Mouse (Mus musculus): ENCODE measurements around the gene Tbc1d24. TPM values are rescaled to one million over a fixed set of nuclear protein-coding genes. Genes with fewer than 3 reads are reported as not detected.
A peak's percentile ranks its signal among the peaks of the same experiment; 100 is the strongest.

Gene Tbc1d24
- polyA plus RNA-seq, 1 experiment from 2014 or later = 4.3 TPM

DNA sequence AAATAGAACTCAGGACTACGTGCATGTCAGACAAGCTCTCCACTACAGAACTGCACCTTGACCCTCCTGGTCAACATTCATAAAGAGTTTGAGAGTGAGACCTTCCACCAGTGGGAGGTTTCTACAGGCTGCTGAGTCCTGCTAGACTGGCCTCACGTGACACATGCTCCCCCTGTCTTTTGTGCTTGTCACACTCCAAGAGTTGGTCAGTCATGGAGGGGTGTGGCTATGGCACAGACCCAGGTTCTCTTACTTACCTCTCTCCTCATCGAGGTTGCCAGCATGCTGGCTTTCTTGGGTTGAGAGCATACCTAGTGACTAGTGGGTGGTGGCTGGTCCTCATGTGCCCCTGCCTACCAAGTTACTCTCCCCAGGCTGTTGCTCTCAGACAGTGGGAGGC lies 50.9 kb downstream of the Tbc1d24 start:
- H3K9me3 ChIP-seq (ENCODE audit: control insufficient read depth, low read length) = no peaks in the 10 kb centered on the region
- H3K4me3 ChIP-seq (ENCODE audit: control insufficient read depth in 1 of 2, insufficient read depth in 1 of 2, low read depth in 1 of 2, low read length in 2 of 2) = no peak overlapping the region
- H3K9ac ChIP-seq (ENCODE audit: low read length) = no peak overlapping the region
- ATAC-seq (ENCODE audit: insufficient number of reproducible peaks, insufficient read depth, low FRiP score, low read depth) = no peak; the same call in 1 of the 2 replicates
- no peak overlapping the region for H3K27ac ChIP-seq (replicated peaks in 1 of 2; ENCODE audit: control insufficient read depth in 1 of 2, insufficient read depth in 1 of 2, low read depth in 2 of 2, low read length in 2 of 2)
- H3K4me1 ChIP-seq (ENCODE audit: control insufficient read depth in 2 of 2, insufficient read depth in 2 of 2, low read length in 2 of 2) = peaks cover 7 to 10% of the 10 kb centered on the region in 2 experiments; a peak in 3 of 4 replicates
- no peaks in the 10 kb centered on the region for H3K27me3 ChIP-seq (ENCODE audit: control insufficient read depth, insufficient read depth, low read length)
- WGBS = 50% methylated on average over 3 of the region's 3 CpGs
- no peak overlapping the region for H3K4me2 ChIP-seq (ENCODE audit: low read length)
- H3K36me3 ChIP-seq (ENCODE audit: control insufficient read depth, insufficient read depth, low read length) = peaks cover 22% of the 10 kb centered on the region

DNA sequence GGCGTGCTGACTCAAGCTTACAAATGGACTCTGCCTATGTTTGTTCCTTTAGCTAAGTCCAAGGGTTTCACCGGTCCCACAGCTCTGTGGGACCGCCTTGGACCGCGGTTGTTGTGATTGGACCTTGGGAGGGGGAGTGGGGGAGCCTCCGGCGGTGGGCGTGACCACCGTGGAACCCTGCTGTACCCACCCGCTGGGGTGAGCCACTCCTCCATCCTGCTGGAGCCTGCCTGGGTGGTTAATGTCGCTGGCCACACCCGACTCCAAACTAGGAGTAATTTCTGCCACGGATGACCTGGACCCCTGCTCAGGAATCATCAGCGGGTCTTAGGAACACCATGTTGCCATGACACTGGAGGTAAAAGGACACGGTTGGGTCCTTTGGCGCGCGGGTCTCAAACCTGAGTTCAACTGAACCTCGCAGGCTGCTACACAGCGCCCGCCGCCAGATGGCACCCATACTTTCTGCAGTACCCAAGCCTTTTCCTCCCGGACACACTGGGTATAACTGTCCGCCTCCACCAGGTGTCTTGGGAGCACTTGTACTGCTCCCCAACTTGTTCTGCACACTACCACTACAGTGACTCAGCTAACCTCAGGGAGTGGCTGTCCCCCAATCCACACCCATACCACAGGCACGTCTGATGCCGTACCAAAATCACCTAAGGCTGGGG lies 53.3 kb downstream of the Tbc1d24 start:
- no peaks in the 10 kb centered on the region for H3K9me3 ChIP-seq (ENCODE audit: control insufficient read depth, low read length)
- H3K4me1 ChIP-seq (ENCODE audit: control insufficient read depth in 2 of 2, insufficient read depth in 2 of 2, low read length in 2 of 2) = peaks cover 7 to 10% of the 10 kb centered on the region in 2 experiments; a peak in 3 of 4 replicates
- peak overlapping the region; percentile 63 for H3K9ac ChIP-seq (ENCODE audit: low read length)
- peak; percentile 65 for ATAC-seq (ENCODE audit: insufficient number of reproducible peaks, insufficient read depth, low FRiP score, low read depth)
- H3K27me3 ChIP-seq (ENCODE audit: control insufficient read depth, insufficient read depth, low read length) = no peaks in the 10 kb centered on the region
- H3K27ac ChIP-seq (replicated peaks in 1 of 2; ENCODE audit: control insufficient read depth in 1 of 2, insufficient read depth in 1 of 2, low read depth in 2 of 2, low read length in 2 of 2) = no peak overlapping the region
- peak overlapping the region; percentile 42 to 47 for H3K4me3 ChIP-seq (ENCODE audit: control insufficient read depth in 1 of 2, insufficient read depth in 1 of 2, low read depth in 1 of 2, low read length in 2 of 2)
- 2% methylated on average over 26 of the region's 26 CpGs for WGBS
- peaks cover 15% of the 10 kb centered on the region; the same call in 1 of the 2 replicates for H3K36me3 ChIP-seq (ENCODE audit: control insufficient read depth, insufficient read depth, low read length)
- H3K4me2 ChIP-seq (ENCODE audit: low read length) = peak overlapping the region; percentile 86

DNA sequence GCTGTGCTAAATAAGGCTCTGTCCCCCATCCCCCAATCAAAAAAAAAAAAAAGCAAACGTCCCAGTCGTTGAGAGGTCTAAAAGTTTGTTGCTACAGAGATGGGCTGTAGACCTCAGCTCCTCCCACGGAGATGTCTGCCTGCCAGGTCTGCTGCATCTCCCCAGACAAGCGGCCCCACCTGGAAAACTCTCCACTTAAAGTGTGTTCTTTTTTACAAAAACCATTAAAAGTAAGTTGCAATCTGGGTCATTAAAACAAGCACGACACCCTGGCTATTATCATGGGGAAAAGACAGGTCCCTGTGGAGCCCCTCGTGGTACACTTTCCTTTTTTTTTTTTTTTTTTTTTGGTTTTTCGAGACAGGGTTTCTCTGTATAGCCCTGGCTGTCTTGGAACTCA lies 54.0 kb downstream of the Tbc1d24 start:
- WGBS = 11% methylated on average over 7 of the region's 7 CpGs
- ATAC-seq (ENCODE audit: insufficient number of reproducible peaks, insufficient read depth, low FRiP score, low read depth) = no peak
- no peak overlapping the region for H3K27ac ChIP-seq (replicated peaks in 1 of 2; ENCODE audit: control insufficient read depth in 1 of 2, insufficient read depth in 1 of 2, low read depth in 2 of 2, low read length in 2 of 2)

DNA sequence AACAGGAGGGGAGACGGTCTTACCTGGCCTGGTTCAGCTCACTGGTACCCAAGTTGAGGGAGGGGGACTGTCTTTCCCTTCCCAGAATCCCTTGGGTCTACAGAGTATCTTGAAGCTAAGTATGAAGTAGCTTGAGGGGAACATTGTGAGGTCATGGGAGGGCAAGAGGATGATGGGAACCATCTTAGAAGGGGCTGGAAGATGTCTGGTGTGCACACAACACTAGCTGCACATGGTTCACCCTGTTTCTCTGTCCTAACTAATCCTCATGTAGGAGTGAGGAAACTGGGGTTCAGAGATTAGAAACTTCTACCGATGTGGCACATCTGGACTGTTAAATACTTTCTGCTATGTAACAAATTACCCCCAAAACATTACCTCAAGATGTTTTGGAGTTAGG lies 54.5 kb downstream of the Tbc1d24 start, which contains the start of gene Pdpk1:
TSS of gene Pdpk1 (minus strand) at position 101 of the 400 bp plus-strand sequence.
- peak within 1 kb of the TSS; percentile 42 to 47 for H3K4me3 ChIP-seq (ENCODE audit: control insufficient read depth in 1 of 2, insufficient read depth in 1 of 2, low read depth in 1 of 2, low read length in 2 of 2)
- H3K9ac ChIP-seq (ENCODE audit: low read length) = peak within 1 kb of the TSS; percentile 63
- no peak for ATAC-seq (ENCODE audit: insufficient number of reproducible peaks, insufficient read depth, low FRiP score, low read depth)
- WGBS = 86% methylated on average over 2 of the region's 2 CpGs
- H3K27ac ChIP-seq (replicated peaks in 1 of 2; ENCODE audit: control insufficient read depth in 1 of 2, insufficient read depth in 1 of 2, low read depth in 2 of 2, low read length in 2 of 2) = no peak within 1 kb of the TSS
- peaks cover 7 to 10% of the 10 kb centered on the region in 2 experiments; a peak in 3 of 4 replicates for H3K4me1 ChIP-seq (ENCODE audit: control insufficient read depth in 2 of 2, insufficient read depth in 2 of 2, low read length in 2 of 2)
- no peaks in the 10 kb centered on the region for H3K9me3 ChIP-seq (ENCODE audit: control insufficient read depth, low read length)
- H3K4me2 ChIP-seq (ENCODE audit: low read length) = peak within 1 kb of the TSS; percentile 86
- H3K27me3 ChIP-seq (ENCODE audit: control insufficient read depth, insufficient read depth, low read length) = no peaks in the 10 kb centered on the region
- H3K36me3 ChIP-seq (ENCODE audit: control insufficient read depth, insufficient read depth, low read length) = peaks cover 3% of the 10 kb centered on the region; the same call in 1 of the 2 replicates

More for the DNA sequence above, 54.0 kb downstream of the Tbc1d24 start:
- peak overlapping the region; percentile 86 for H3K4me2 ChIP-seq (ENCODE audit: low read length)
- H3K27me3 ChIP-seq (ENCODE audit: control insufficient read depth, insufficient read depth, low read length) = no peaks in the 10 kb centered on the region
- peaks cover 9% of the 10 kb centered on the region; the same call in 1 of the 2 replicates for H3K36me3 ChIP-seq (ENCODE audit: control insufficient read depth, insufficient read depth, low read length)
- peak overlapping the region; percentile 42 to 47; a peak in 3 of 4 replicates for H3K4me3 ChIP-seq (ENCODE audit: control insufficient read depth in 1 of 2, insufficient read depth in 1 of 2, low read depth in 1 of 2, low read length in 2 of 2)
- H3K9me3 ChIP-seq (ENCODE audit: control insufficient read depth, low read length) = no peaks in the 10 kb centered on the region
- peaks cover 7 to 10% of the 10 kb centered on the region in 2 experiments; a peak in 3 of 4 replicates for H3K4me1 ChIP-seq (ENCODE audit: control insufficient read depth in 2 of 2, insufficient read depth in 2 of 2, low read length in 2 of 2)
- H3K9ac ChIP-seq (ENCODE audit: low read length) = peak overlapping the region; percentile 63; the same call in 1 of the 2 replicates

DNA sequence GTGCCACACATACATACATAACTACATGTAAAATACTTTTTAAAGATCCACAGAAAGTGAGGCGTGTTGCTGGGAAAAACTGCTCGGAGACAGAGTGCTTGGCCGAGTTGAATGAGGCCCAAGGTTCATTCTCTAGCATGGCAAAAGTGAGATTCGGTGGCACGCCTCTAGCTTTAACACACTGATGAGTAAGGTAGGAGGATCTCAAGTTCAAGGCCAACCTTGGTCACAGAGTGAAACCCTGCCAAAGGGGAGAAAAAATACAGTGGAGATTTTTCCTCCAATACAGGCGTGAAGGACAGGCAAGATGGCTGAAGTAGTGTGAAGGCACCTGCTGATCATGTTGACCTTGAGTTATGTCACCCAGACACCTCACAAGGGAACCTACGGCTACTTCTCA lies 55.9 kb downstream of the Tbc1d24 start:
- H3K4me1 ChIP-seq (ENCODE audit: control insufficient read depth in 2 of 2, insufficient read depth in 2 of 2, low read length in 2 of 2) = peaks cover 7 to 10% of the 10 kb centered on the region in 2 experiments; a peak in 3 of 4 replicates
- no peak overlapping the region for H3K9ac ChIP-seq (ENCODE audit: low read length)
- H3K27me3 ChIP-seq (ENCODE audit: control insufficient read depth, insufficient read depth, low read length) = no peaks in the 10 kb centered on the region
- ATAC-seq (ENCODE audit: insufficient number of reproducible peaks, insufficient read depth, low FRiP score, low read depth) = no peak
- no peaks in the 10 kb centered on the region for H3K9me3 ChIP-seq (ENCODE audit: control insufficient read depth, low read length)
- H3K36me3 ChIP-seq (ENCODE audit: control insufficient read depth, insufficient read depth, low read length) = no peaks in the 10 kb centered on the region
- no peak overlapping the region for H3K4me3 ChIP-seq (ENCODE audit: control insufficient read depth in 1 of 2, insufficient read depth in 1 of 2, low read depth in 1 of 2, low read length in 2 of 2)
- H3K27ac ChIP-seq (replicated peaks in 1 of 2; ENCODE audit: control insufficient read depth in 1 of 2, insufficient read depth in 1 of 2, low read depth in 2 of 2, low read length in 2 of 2) = no peak overlapping the region
- 83% methylated on average over 7 of the region's 7 CpGs for WGBS
- H3K4me2 ChIP-seq (ENCODE audit: low read length) = no peak overlapping the region

DNA sequence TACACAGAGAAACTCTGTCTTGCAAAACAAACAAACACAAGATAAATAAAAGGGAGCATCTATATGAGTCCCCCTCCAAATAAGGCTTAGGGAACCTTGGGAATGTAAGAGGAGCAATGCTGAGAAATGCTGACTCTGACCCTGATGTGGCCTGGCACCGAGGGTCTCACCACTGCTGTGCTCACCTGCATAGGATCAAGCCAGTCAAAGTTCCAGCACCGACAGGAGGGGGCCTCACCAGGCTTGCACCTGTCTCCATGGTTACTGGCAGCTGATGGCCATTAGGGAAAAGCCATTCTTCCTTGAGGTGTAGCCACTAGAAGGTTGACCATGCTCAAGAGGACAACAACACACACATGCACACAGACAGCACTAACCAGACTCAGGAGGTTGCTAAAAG lies 62.5 kb downstream of the Tbc1d24 start:
- WGBS = 32% methylated on average over 2 of the region's 2 CpGs
- H3K27me3 ChIP-seq (ENCODE audit: control insufficient read depth, insufficient read depth, low read length) = no peaks in the 10 kb centered on the region
- ATAC-seq (ENCODE audit: insufficient number of reproducible peaks, insufficient read depth, low FRiP score, low read depth) = no peak
- H3K4me3 ChIP-seq (ENCODE audit: control insufficient read depth in 1 of 2, insufficient read depth in 1 of 2, low read depth in 1 of 2, low read length in 2 of 2) = no peak overlapping the region
- H3K27ac ChIP-seq (replicated peaks in 1 of 2; ENCODE audit: control insufficient read depth in 1 of 2, insufficient read depth in 1 of 2, low read depth in 2 of 2, low read length in 2 of 2) = no peak overlapping the region
- no peak overlapping the region for H3K9ac ChIP-seq (ENCODE audit: low read length)
- H3K36me3 ChIP-seq (ENCODE audit: control insufficient read depth, insufficient read depth, low read length) = no peaks in the 10 kb centered on the region
- H3K4me1 ChIP-seq (ENCODE audit: control insufficient read depth in 2 of 2, insufficient read depth in 2 of 2, low read length in 2 of 2) = peaks cover 3 to 22% of the 10 kb centered on the region in 2 experiments; a peak in 3 of 4 replicates
- no peak overlapping the region for H3K4me2 ChIP-seq (ENCODE audit: low read length)
- H3K9me3 ChIP-seq (ENCODE audit: control insufficient read depth, low read length) = no peaks in the 10 kb centered on the region

DNA sequence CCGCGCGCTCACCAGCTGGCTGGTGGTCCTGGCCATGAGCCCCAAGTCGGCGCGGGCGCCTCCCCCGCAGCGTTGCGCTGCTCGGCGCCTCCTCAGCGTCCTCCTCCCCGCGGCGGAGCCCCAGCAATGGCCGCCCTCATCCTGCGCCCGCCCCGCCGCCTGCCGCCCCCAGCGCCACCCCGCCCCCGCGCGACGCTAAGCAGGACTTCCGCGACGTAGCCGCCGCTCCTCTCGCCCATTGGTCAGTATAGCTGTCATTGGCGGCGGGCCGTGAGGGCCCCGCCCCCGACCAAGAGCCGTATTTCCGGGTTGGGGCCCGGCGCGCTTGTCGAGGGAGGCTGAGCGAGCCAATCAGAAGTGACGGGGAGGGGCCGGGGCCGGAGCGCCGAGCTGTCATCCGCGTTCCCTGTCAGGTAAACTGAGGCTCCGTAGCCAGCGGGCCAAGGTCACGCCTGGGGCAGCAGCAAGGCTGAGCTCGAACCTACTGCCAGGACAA lies 63.9 kb downstream of the Tbc1d24 start:
- peak; percentile 96 for ATAC-seq (ENCODE audit: insufficient number of reproducible peaks, insufficient read depth, low FRiP score, low read depth)
- peaks cover 5 to 37% of the 10 kb centered on the region in 2 experiments; a peak in 3 of 4 replicates for H3K4me1 ChIP-seq (ENCODE audit: control insufficient read depth in 2 of 2, insufficient read depth in 2 of 2, low read length in 2 of 2)
- WGBS = under 1% methylated on average over 48 of the region's 57 CpGs

More for the DNA sequence above, 63.9 kb downstream of the Tbc1d24 start:
- H3K9me3 ChIP-seq (ENCODE audit: control insufficient read depth, low read length) = no peaks in the 10 kb centered on the region
- H3K27ac ChIP-seq (replicated peaks in 1 of 2; ENCODE audit: control insufficient read depth in 1 of 2, insufficient read depth in 1 of 2, low read depth in 2 of 2, low read length in 2 of 2) = peak overlapping the region; percentile 93 to 95
- peak overlapping the region; percentile 80 for H3K4me2 ChIP-seq (ENCODE audit: low read length)
- H3K36me3 ChIP-seq (ENCODE audit: control insufficient read depth, insufficient read depth, low read length) = no peaks in the 10 kb centered on the region
- H3K27me3 ChIP-seq (ENCODE audit: control insufficient read depth, insufficient read depth, low read length) = no peaks in the 10 kb centered on the region
- peak overlapping the region; percentile 95 to 99 for H3K4me3 ChIP-seq (ENCODE audit: control insufficient read depth in 1 of 2, insufficient read depth in 1 of 2, low read depth in 1 of 2, low read length in 2 of 2)
- peak overlapping the region; percentile 97 for H3K9ac ChIP-seq (ENCODE audit: low read length)

Measured in heart, embryonic 14.5 days (tissue).